In genomic region chrX:87238191-87238590, GRCm38 (mm10) we compare ENCODE assay signal across 8 mouse cellular contexts.
DNase-seq lines count a peak whose midpoint lies in the region; ATAC-seq and TF ChIP-seq lines count a peak whose summit lies in the region.
"Not testable (repeated sequence)": the region's sequence is repeated elsewhere in the genome, so short reads cannot be mapped to it uniquely, and the experiment has no call there.

No protein-coding gene starts in this region.

- WGBS in cerebellum, adult 2 months = 53% methylated on average over 11 of the region's 11 CpGs
- 89% methylated on average over 11 of the region's 11 CpGs for WGBS in forebrain, postnatal 0 days
- 55% methylated on average over 11 of the region's 11 CpGs for WGBS in lung, postnatal 0 days

- not testable (repeated sequence) for H3K27ac ChIP-seq in cerebellum, adult 2 months (ENCODE audit: insufficient read depth, low read length); forebrain, postnatal 0 days (ENCODE audit: low read depth, low read length); layer of hippocampus, adult 2 months; lung, postnatal 0 days (ENCODE audit: low read length)

- H3K4me2 ChIP-seq in forebrain, postnatal 0 days (ENCODE audit: low read depth); lung, postnatal 0 days (replicated peaks; ENCODE audit: low read depth, low read length): not testable (repeated sequence)

- H3K9me3 ChIP-seq in forebrain, postnatal 0 days (ENCODE audit: low read length); lung, postnatal 0 days (ENCODE audit: low read length): not testable (repeated sequence)

- H3K27me3 ChIP-seq in Patski = peaks cover 55% of the 10 kb centered on the region
- not testable (repeated sequence) for H3K27me3 ChIP-seq in cerebellum, adult 2 months (ENCODE audit: control insufficient read depth, insufficient read depth, low read length); forebrain, postnatal 0 days (ENCODE audit: insufficient read depth, low read length); lung, postnatal 0 days (replicated peaks; ENCODE audit: insufficient read depth, low read length)

- in situ Hi-C loops in Patski (cut with MboI; ENCODE audit: low pct_unique_long_range_greater_than_20kb) = not testable (repeated sequence)

- H3K4me3 ChIP-seq in cerebellum, adult 2 months (replicated peaks; ENCODE audit: insufficient read depth, low read depth, low read length); forebrain, postnatal 0 days (ENCODE audit: low read depth, low read length); layer of hippocampus, adult 2 months; lung, postnatal 0 days (ENCODE audit: low read depth, low read length): not testable (repeated sequence)

- ATAC-seq in Patski = peak; percentile 97
- ATAC-seq in forebrain, postnatal 0 days = not testable (repeated sequence)
- ATAC-seq in lung, postnatal 0 days = peak; percentile 57; the same call in 1 of the 2 replicates

- peak; percentile 69 for DNase-seq in Patski (ENCODE audit: low read depth, low spot score)
- peak; percentile 68 to 76 for DNase-seq in cerebellum, adult 2 months
- peak; percentile 56 for DNase-seq in forebrain, postnatal 0 days
- peak; percentile 63 to 84 for DNase-seq in heart, postnatal 36 days
- DNase-seq in layer of hippocampus, adult 2 months (ENCODE audit: low spot score in 2 of 2) = peak; percentile 26 to 83
- DNase-seq in lung, postnatal 0 days (ENCODE audit: low spot score) = peak; percentile 91
- DNase-seq in retina, postnatal 7 days (ENCODE audit: low read depth, low spot score) = peak; percentile 19
- peak; percentile 51 to 65 for DNase-seq in thymus, postnatal 36 days

- POLR2A ChIA-PET in Patski (lab: Charles Lee) = not testable (repeated sequence)

- not testable (repeated sequence) for H3K9ac ChIP-seq in forebrain, postnatal 0 days; lung, postnatal 0 days (replicated peaks; ENCODE audit: low read depth)

- not testable (repeated sequence) for H3K4me1 ChIP-seq in cerebellum, adult 2 months (ENCODE audit: control insufficient read depth, insufficient read depth, low read length); forebrain, postnatal 0 days (ENCODE audit: insufficient read depth); lung, postnatal 0 days (ENCODE audit: insufficient read depth, low read depth, low read length)

- TF ChIP-seq POLR2A in cerebellum, adult 2 months (IDR thresholded peaks at IDR 0.05; ENCODE audit: borderline replicate concordance, insufficient read depth, low read length) = not testable (repeated sequence)

- TF ChIP-seq EP300 in lung, postnatal 0 days (IDR thresholded peaks at IDR 0.05) = not testable (repeated sequence)

- CTCF ChIA-PET in Patski (lab: Charles Lee) = not testable (repeated sequence)

- intact Hi-C loops in heart, postnatal 36 days (cut with DNase I) = not testable (repeated sequence)

- not testable (repeated sequence) for TF ChIP-seq CTCF in Patski (IDR thresholded peaks at IDR 0.05); cerebellum, adult 2 months (IDR thresholded peaks at IDR 0.05; ENCODE audit: borderline replicate concordance, insufficient read depth, low read depth, low read length); forebrain, postnatal 0 days (IDR thresholded peaks at IDR 0.05; ENCODE audit: low read depth); layer of hippocampus, adult 2 months (conservative IDR thresholded peaks at IDR 0.05); lung, postnatal 0 days (IDR thresholded peaks at IDR 0.05)

- not testable (repeated sequence) for H3K36me3 ChIP-seq in forebrain, postnatal 0 days (ENCODE audit: insufficient read depth); lung, postnatal 0 days (ENCODE audit: insufficient read depth, low read length)

Comparison
In these comparisons a context has a peak if more than half of its experiments do, and no peak if none do; other contexts are left out.
1. DNase-seq: peak in every context shown above with its lines; median percentile 91 in lung, postnatal 0 days; 74 in heart, postnatal 36 days; 72 in cerebellum, adult 2 months; 69 in Patski; 58 in thymus, postnatal 36 days; 56 in forebrain, postnatal 0 days; 54 in layer of hippocampus, adult 2 months; 19 in retina, postnatal 7 days.